Mouse (Mus musculus): ENCODE measurements around the gene Ptprd. TPM values are rescaled to one million over a fixed set of nuclear protein-coding genes. Genes with fewer than 3 reads are reported as not detected.

The Ptprd gene
- polyA plus RNA-seq, 1 experiment from 2014 or later, result 46.2 TPM

DNA sequence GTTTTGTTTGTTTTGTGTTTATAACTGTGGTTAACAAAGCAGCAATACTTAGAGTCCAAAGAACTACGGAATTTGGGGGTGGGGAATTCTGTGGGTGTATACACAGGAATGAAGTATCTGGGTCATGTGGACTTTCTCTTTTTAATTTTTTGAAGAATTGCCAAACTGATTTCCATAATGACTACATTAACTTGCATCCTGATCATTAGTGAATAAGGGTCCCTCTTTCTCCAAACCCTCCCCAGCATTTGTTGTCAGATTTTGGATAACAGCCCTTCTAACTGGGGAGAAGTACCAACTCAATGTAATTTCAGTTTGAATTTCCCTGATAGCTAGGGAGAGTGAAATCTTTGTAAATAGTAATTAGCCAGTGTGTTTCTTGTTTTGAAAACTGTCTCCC, 43.3 kb downstream of the Ptprd start:
- Histone ChIP-seq H3K27me3 (replicated peaks; ENCODE audit: control insufficient read depth, insufficient read depth, low read length) (no peaks in the 10 kb centered on the region), H3K27ac (replicated peaks; ENCODE audit: low read depth, low read length) (no peak overlapping the region), H3K36me3 (ENCODE audit: control insufficient read depth, insufficient read depth, low read length) (no peaks in the 10 kb centered on the region), H3K4me2 (ENCODE audit: low read depth, low read length) (no peak overlapping the region), H3K9me3 (ENCODE audit: control insufficient read depth, low read length) (no peaks in the 10 kb centered on the region), H3K9ac (ENCODE audit: low read depth, low read length) (no peak overlapping the region), H3K4me1 (ENCODE audit: control insufficient read depth, insufficient read depth, low read length) (no peaks in the 10 kb centered on the region), H3K4me3 (ENCODE audit: low read depth, low read length) (no peak overlapping the region)
- no peak for DNase-seq (ENCODE audit: low spot score)
- 77% methylated on average over 1 of the region's 1 CpGs for WGBS
- no peak for ATAC-seq (ENCODE audit: low read depth)

DNA sequence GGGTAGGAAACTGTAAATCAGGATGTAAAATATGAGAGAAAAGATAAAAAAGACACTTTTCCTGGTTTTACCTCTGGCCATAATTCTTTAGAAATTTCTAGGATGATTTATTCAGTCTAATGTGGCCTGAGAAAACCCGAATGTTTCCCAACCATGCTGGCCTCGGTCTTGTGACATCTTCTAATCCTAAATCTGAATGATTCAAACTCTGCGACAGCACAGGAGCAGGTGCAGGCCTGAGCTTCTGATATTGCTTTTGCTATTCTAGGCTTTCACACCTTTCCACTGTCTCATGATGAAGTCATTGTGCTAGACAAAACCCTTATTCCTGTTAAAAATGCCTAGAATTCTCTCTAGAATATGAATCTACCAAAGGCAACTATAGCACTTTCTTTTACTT, 51.3 kb downstream of the Ptprd start:
- WGBS, result 73% methylated on average over 3 of the region's 3 CpGs
- no peak overlapping the region for H3K27ac ChIP-seq (replicated peaks; ENCODE audit: low read depth, low read length)
- H3K9me3 ChIP-seq (ENCODE audit: control insufficient read depth, low read length), result no peaks in the 10 kb centered on the region
- H3K4me3 ChIP-seq (ENCODE audit: low read depth, low read length), result no peak overlapping the region
- H3K4me2 ChIP-seq (ENCODE audit: low read depth, low read length), result no peak overlapping the region
- ATAC-seq (ENCODE audit: low read depth) (no peak), DNase-seq (ENCODE audit: low spot score) (no peak)
- H3K27me3 ChIP-seq (replicated peaks; ENCODE audit: control insufficient read depth, insufficient read depth, low read length), result no peaks in the 10 kb centered on the region
- H3K9ac ChIP-seq (ENCODE audit: low read depth, low read length), result no peak overlapping the region
- H3K4me1 ChIP-seq (ENCODE audit: control insufficient read depth, insufficient read depth, low read length), result no peaks in the 10 kb centered on the region
- no peaks in the 10 kb centered on the region for H3K36me3 ChIP-seq (ENCODE audit: control insufficient read depth, insufficient read depth, low read length)

DNA sequence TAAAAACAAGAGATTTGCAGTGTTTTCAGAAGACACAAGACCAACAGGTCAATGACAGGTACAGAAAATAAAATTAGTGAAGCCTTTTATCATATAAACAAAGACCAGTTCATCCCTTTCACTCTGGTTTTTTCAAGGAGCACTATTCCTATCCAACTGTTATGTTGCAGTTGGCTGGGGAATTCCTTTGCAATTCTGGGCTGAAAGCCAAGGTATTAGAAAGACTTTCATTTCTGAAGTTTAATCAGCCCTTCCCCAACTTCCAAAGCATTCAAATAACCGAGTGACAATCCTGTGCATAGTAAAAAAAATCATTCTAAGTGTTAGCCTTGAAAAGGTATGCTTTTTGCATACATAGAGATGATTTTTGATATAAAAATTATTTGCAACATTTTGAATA, 61.2 kb downstream of the Ptprd start:
- Histone ChIP-seq H3K27ac (replicated peaks; ENCODE audit: low read depth, low read length) (no peak overlapping the region), H3K27me3 (replicated peaks; ENCODE audit: control insufficient read depth, insufficient read depth, low read length) (no peaks in the 10 kb centered on the region), H3K4me3 (ENCODE audit: low read depth, low read length) (no peak overlapping the region), H3K4me2 (ENCODE audit: low read depth, low read length) (no peak overlapping the region), H3K4me1 (ENCODE audit: control insufficient read depth, insufficient read depth, low read length) (no peaks in the 10 kb centered on the region), H3K9ac (ENCODE audit: low read depth, low read length) (no peak overlapping the region), H3K9me3 (ENCODE audit: control insufficient read depth, low read length) (no peaks in the 10 kb centered on the region), H3K36me3 (ENCODE audit: control insufficient read depth, insufficient read depth, low read length) (no peaks in the 10 kb centered on the region)
- 19% methylated on average over 1 of the region's 1 CpGs for WGBS
- DNase-seq (ENCODE audit: low spot score) (peak; percentile 60), ATAC-seq (ENCODE audit: low read depth) (no peak)

DNA sequence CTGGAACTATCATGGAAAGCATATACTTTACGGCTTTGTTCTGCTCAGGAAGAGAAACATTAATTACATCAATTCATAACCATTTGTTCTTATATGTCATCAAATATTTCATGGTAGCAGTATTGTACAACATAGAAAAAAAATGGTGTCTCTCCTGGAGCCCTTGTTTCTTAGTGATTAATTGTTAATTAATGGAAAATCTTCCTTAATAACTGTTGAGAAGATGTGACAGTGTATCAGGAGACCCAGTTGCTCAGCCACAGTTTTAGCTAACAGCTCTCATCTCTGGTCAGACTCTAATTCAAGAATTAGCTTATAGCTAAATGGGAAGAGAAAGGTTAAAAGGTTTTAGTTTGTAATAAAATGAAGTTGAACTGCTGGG, 69.0 kb downstream of the Ptprd start:
- 75% methylated on average over 1 of the region's 1 CpGs for WGBS
- no peak overlapping the region for H3K9ac ChIP-seq (ENCODE audit: low read depth, low read length)
- no peak overlapping the region for H3K27ac ChIP-seq (replicated peaks; ENCODE audit: low read depth, low read length)
- H3K4me2 ChIP-seq (ENCODE audit: low read depth, low read length), result no peak overlapping the region
- no peaks in the 10 kb centered on the region for H3K4me1 ChIP-seq (ENCODE audit: control insufficient read depth, insufficient read depth, low read length)
- H3K36me3 ChIP-seq (ENCODE audit: control insufficient read depth, insufficient read depth, low read length), result no peaks in the 10 kb centered on the region
- H3K27me3 ChIP-seq (replicated peaks; ENCODE audit: control insufficient read depth, insufficient read depth, low read length), result no peaks in the 10 kb centered on the region
- no peaks in the 10 kb centered on the region for H3K9me3 ChIP-seq (ENCODE audit: control insufficient read depth, low read length)
- ATAC-seq (ENCODE audit: low read depth) (no peak), DNase-seq (ENCODE audit: low spot score) (no peak)
- H3K4me3 ChIP-seq (ENCODE audit: low read depth, low read length), result no peak overlapping the region

DNA sequence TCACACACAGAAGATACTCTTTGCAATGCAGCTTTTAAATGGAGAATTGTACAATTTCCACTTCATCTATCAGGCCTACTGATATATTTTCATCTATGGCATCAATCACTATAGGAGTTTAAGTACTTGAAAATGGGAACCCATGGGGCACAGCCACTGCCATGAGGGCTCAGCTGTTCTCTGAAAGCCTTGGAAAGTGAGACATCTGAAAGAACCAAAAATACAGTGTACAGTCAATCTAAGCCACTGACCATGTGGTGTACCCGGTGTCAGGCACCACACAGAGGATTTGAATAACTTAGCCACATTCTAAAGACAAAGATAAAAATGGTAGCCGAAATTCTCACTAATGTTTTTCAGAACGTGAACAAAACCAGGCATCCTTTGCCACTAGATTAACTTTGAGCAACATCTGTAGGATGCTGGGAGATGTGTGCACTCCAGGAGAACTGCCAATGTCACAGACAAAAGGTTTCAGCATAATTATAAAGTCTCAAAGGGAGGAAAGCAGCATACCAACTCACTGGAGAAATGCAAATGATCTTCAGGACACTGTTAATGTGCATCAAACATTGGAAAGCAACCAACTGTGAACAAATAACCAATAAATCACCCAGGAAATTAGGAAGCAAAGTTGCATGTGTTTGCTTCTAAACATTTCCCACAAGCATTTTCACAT, 69.5 kb downstream of the Ptprd start:
- 74% methylated on average over 3 of the region's 3 CpGs for WGBS
- DNase-seq (ENCODE audit: low spot score) (no peak), ATAC-seq (ENCODE audit: low read depth) (no peak)
- H3K27me3 ChIP-seq (replicated peaks; ENCODE audit: control insufficient read depth, insufficient read depth, low read length), result no peaks in the 10 kb centered on the region
- no peak overlapping the region for H3K4me2 ChIP-seq (ENCODE audit: low read depth, low read length)
- H3K9me3 ChIP-seq (ENCODE audit: control insufficient read depth, low read length), result no peaks in the 10 kb centered on the region
- H3K36me3 ChIP-seq (ENCODE audit: control insufficient read depth, insufficient read depth, low read length), result no peaks in the 10 kb centered on the region
- H3K4me3 ChIP-seq (ENCODE audit: low read depth, low read length), result no peak overlapping the region
- H3K4me1 ChIP-seq (ENCODE audit: control insufficient read depth, insufficient read depth, low read length), result no peaks in the 10 kb centered on the region
- H3K27ac ChIP-seq (replicated peaks; ENCODE audit: low read depth, low read length), result no peak overlapping the region
- no peak overlapping the region for H3K9ac ChIP-seq (ENCODE audit: low read depth, low read length)

DNA sequence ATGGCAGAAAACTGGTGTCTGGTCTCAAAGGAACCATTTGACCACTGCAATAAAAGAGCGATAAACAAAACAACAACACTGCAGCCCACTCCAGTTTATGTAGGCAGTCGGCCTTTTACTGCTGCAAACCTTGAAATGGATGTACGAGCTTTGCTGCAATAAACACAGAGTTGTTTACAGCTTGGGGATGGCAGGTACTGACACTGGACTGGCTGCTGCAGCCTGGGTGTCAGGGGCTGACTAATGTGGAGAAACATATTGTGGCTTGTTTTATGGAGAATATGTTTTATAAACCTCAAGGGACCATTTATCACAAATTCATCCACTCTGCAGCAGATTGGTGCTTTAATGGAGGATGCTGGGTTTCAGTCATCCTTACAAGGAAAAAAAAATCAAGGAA, 100.9 kb downstream of the Ptprd start:
- no peaks in the 10 kb centered on the region for H3K4me1 ChIP-seq (ENCODE audit: control insufficient read depth, insufficient read depth, low read length)
- H3K4me3 ChIP-seq (ENCODE audit: low read depth, low read length), result no peak overlapping the region
- no peaks in the 10 kb centered on the region for H3K9me3 ChIP-seq (ENCODE audit: control insufficient read depth, low read length)
- ATAC-seq (ENCODE audit: low read depth) (no peak), DNase-seq (ENCODE audit: low spot score) (no peak)
- no peaks in the 10 kb centered on the region for H3K27me3 ChIP-seq (replicated peaks; ENCODE audit: control insufficient read depth, insufficient read depth, low read length)
- no peak overlapping the region for H3K9ac ChIP-seq (ENCODE audit: low read depth, low read length)
- 81% methylated on average over 3 of the region's 3 CpGs for WGBS
- H3K4me2 ChIP-seq (ENCODE audit: low read depth, low read length), result no peak overlapping the region
- H3K36me3 ChIP-seq (ENCODE audit: control insufficient read depth, insufficient read depth, low read length), result no peaks in the 10 kb centered on the region
- no peak overlapping the region for H3K27ac ChIP-seq (replicated peaks; ENCODE audit: low read depth, low read length)

DNA sequence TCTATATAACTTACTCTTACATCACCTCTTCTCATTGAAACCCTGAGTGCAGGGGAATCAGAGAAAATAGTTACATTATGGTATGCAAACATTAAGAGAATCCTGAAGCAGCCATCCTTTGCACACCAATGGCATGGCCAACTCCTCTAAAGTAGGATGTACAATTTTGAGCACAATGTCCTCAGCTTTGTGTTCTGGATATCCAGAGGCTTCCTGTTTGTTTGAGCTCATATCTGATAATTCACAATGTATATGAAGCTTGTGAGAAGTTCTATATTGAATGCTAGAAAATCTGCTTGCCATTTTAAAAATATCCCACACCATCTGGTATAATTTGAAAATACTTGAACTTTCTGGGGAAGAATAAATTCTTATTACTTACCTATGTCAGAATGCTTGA, 114.2 kb downstream of the Ptprd start:
- no peaks in the 10 kb centered on the region for H3K9me3 ChIP-seq (ENCODE audit: control insufficient read depth, low read length)
- no peak overlapping the region for H3K27ac ChIP-seq (replicated peaks; ENCODE audit: low read depth, low read length)
- H3K4me2 ChIP-seq (ENCODE audit: low read depth, low read length), result no peak overlapping the region
- ATAC-seq (ENCODE audit: low read depth) (no peak), DNase-seq (ENCODE audit: low spot score) (no peak)
- no peak overlapping the region for H3K9ac ChIP-seq (ENCODE audit: low read depth, low read length)
- H3K36me3 ChIP-seq (ENCODE audit: control insufficient read depth, insufficient read depth, low read length), result no peaks in the 10 kb centered on the region
- no peaks in the 10 kb centered on the region for H3K27me3 ChIP-seq (replicated peaks; ENCODE audit: control insufficient read depth, insufficient read depth, low read length)
- no peak overlapping the region for H3K4me3 ChIP-seq (ENCODE audit: low read depth, low read length)
- H3K4me1 ChIP-seq (ENCODE audit: control insufficient read depth, insufficient read depth, low read length), result no peaks in the 10 kb centered on the region

DNA sequence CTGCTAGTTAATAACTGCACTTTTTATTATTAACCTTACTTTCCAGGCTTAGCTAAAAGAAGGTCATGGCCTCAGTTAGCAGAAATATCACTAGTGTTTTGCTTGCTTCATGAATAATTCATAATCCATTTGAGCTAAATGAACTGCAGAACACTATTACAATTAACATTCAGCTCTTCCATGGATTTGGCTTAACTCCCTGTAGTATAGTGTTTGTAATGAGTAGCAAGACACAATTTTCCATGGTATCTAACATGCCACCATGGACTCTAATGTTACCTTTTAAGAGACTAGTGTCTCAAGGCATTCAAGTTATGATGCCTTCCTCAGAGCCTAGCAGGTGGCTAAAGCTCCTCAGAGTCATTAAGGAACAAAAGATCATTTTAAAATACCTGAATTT, 129.0 kb downstream of the Ptprd start:
- Histone ChIP-seq H3K27me3 (replicated peaks; ENCODE audit: control insufficient read depth, insufficient read depth, low read length) (no peaks in the 10 kb centered on the region), H3K9ac (ENCODE audit: low read depth, low read length) (no peak overlapping the region), H3K4me3 (ENCODE audit: low read depth, low read length) (no peak overlapping the region), H3K4me2 (ENCODE audit: low read depth, low read length) (no peak overlapping the region), H3K36me3 (ENCODE audit: control insufficient read depth, insufficient read depth, low read length) (no peaks in the 10 kb centered on the region), H3K9me3 (ENCODE audit: control insufficient read depth, low read length) (no peaks in the 10 kb centered on the region), H3K27ac (replicated peaks; ENCODE audit: low read depth, low read length) (no peak overlapping the region), H3K4me1 (ENCODE audit: control insufficient read depth, insufficient read depth, low read length) (no peaks in the 10 kb centered on the region)
- ATAC-seq (ENCODE audit: low read depth), result no peak
- DNase-seq (ENCODE audit: low spot score), result no peak

DNA sequence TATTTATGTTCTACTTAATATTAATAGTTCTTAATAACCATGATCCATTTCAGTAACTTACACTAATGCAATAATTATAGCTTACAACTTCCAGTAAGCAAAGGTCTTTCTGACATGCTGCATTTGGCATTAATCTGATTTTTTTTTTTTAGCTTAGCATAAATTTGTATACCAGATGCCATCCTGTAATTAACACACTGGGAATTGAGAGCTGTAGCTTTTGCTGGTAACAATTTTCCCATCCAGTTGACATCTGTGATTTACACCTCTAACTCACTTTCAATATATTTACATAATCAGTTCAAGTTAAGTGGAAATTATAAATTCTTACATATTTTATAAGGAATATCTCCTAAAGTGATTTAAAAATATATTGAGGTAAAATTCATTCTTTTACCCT, 134.3 kb downstream of the Ptprd start:
- no peak overlapping the region for H3K4me3 ChIP-seq (ENCODE audit: low read depth, low read length)
- no peaks in the 10 kb centered on the region for H3K4me1 ChIP-seq (ENCODE audit: control insufficient read depth, insufficient read depth, low read length)
- no peaks in the 10 kb centered on the region for H3K27me3 ChIP-seq (replicated peaks; ENCODE audit: control insufficient read depth, insufficient read depth, low read length)
- H3K9me3 ChIP-seq (ENCODE audit: control insufficient read depth, low read length), result no peaks in the 10 kb centered on the region
- H3K27ac ChIP-seq (replicated peaks; ENCODE audit: low read depth, low read length), result no peak overlapping the region
- DNase-seq (ENCODE audit: low spot score), result no peak
- no peak overlapping the region for H3K4me2 ChIP-seq (ENCODE audit: low read depth, low read length)
- H3K9ac ChIP-seq (ENCODE audit: low read depth, low read length), result no peak overlapping the region
- ATAC-seq (ENCODE audit: low read depth), result no peak
- no peaks in the 10 kb centered on the region for H3K36me3 ChIP-seq (ENCODE audit: control insufficient read depth, insufficient read depth, low read length)

All from embryonic facial prominence, embryonic 14.5 days (tissue).